Mouse (Mus musculus): ENCODE data around the gene Hoxa6. TPM values are rescaled to one million over a fixed set of nuclear protein-coding genes. Genes with fewer than 3 reads are reported as not detected.

Hoxa6 gene
- polyA plus RNA-seq, 1 experiment from 2014 or later, result 0.33 TPM

- Histone ChIP-seq H3K4me1 (replicated peaks; ENCODE audit: control insufficient read depth, insufficient read depth) (no peaks in the 10 kb centered on the region), H3K4me3 (ENCODE audit: low read depth, low read length) (peak overlapping the region; percentile 42), H3K9ac (ENCODE audit: low read length) (peak overlapping the region; percentile 53), H3K36me3 (ENCODE audit: control insufficient read depth, insufficient read depth, low read length) (no peaks in the 10 kb centered on the region), H3K9me3 (ENCODE audit: control insufficient read depth, low read length) (no peaks in the 10 kb centered on the region), H3K4me2 (replicated peaks; ENCODE audit: low read depth) (peak overlapping the region; percentile 76), H3K27me3 (ENCODE audit: control insufficient read depth, insufficient read depth, low read length) (peaks cover 12% of the 10 kb centered on the region; the same call in 1 of the 2 replicates), H3K27ac (replicated peaks) (peak overlapping the region; percentile 40)
- ATAC-seq (ENCODE audit: low FRiP score, low TSS enrichment) (no peak), DNase-seq (ENCODE audit: low spot score) (no peak)
- 35% methylated on average over 12 of the region's 12 CpGs for WGBS
- TF ChIP-seq CTCF (IDR thresholded peaks at IDR 0.05; ENCODE audit: low read depth) (no peak), EP300 (optimal IDR thresholded peaks at IDR 0.05) (no peak)
Observed at GRCm38 (mm10) chr6:52209685-52210046, 1.1 kb upstream of the Hoxa6 start.

GRCm38 (mm10) chr6:52208868-52209684, 554 bp upstream of the Hoxa6 start:
- TF ChIP-seq CTCF (IDR thresholded peaks at IDR 0.05; ENCODE audit: low read depth) (no peak), EP300 (optimal IDR thresholded peaks at IDR 0.05) (no peak)
- Histone ChIP-seq H3K27me3 (ENCODE audit: control insufficient read depth, insufficient read depth, low read length) (peaks cover 8% of the 10 kb centered on the region; the same call in 1 of the 2 replicates), H3K4me1 (replicated peaks; ENCODE audit: control insufficient read depth, insufficient read depth) (no peaks in the 10 kb centered on the region), H3K27ac (replicated peaks) (peak overlapping the region; percentile 78), H3K4me2 (replicated peaks; ENCODE audit: low read depth) (peak overlapping the region; percentile 76), H3K4me3 (ENCODE audit: low read depth, low read length) (peak overlapping the region; percentile 42), H3K9me3 (ENCODE audit: control insufficient read depth, low read length) (no peaks in the 10 kb centered on the region), H3K36me3 (ENCODE audit: control insufficient read depth, insufficient read depth, low read length) (no peaks in the 10 kb centered on the region), H3K9ac (ENCODE audit: low read length) (peak overlapping the region; percentile 53)
- ATAC-seq (ENCODE audit: low FRiP score, low TSS enrichment), result no peak
- 17% methylated on average over 18 of the region's 18 CpGs for WGBS
- DNase-seq (ENCODE audit: low spot score), result no peak

GRCm38 (mm10) chr6:52207684-52207976, 892 bp downstream of the Hoxa6 start:
- TF ChIP-seq CTCF (IDR thresholded peaks at IDR 0.05; ENCODE audit: low read depth), result no peak
- TF ChIP-seq EP300 (optimal IDR thresholded peaks at IDR 0.05), result no peak

GRCm38 (mm10) chr6:52206882-52207683, 1.4 kb downstream of the Hoxa6 start:
- no peaks in the 10 kb centered on the region for H3K9me3 ChIP-seq (ENCODE audit: control insufficient read depth, low read length)
- peaks cover 5% of the 10 kb centered on the region; the same call in 1 of the 2 replicates for H3K27me3 ChIP-seq (ENCODE audit: control insufficient read depth, insufficient read depth, low read length)
- no peak for TF ChIP-seq CTCF (IDR thresholded peaks at IDR 0.05; ENCODE audit: low read depth)
- TF ChIP-seq EP300 (optimal IDR thresholded peaks at IDR 0.05), result no peak
- peak overlapping the region; percentile 49 for H3K27ac ChIP-seq (replicated peaks)
- peak overlapping the region; percentile 1; the same call in 1 of the 2 replicates for H3K4me3 ChIP-seq (ENCODE audit: low read depth, low read length)
- no peak for ATAC-seq (ENCODE audit: low FRiP score, low TSS enrichment)
- H3K9ac ChIP-seq (ENCODE audit: low read length), result no peak overlapping the region
- peak overlapping the region; percentile 76 for H3K4me2 ChIP-seq (replicated peaks; ENCODE audit: low read depth)
- DNase-seq (ENCODE audit: low spot score), result no peak
- 24% methylated on average over 4 of the region's 4 CpGs for WGBS
- no peaks in the 10 kb centered on the region for H3K4me1 ChIP-seq (replicated peaks; ENCODE audit: control insufficient read depth, insufficient read depth)
- H3K36me3 ChIP-seq (ENCODE audit: control insufficient read depth, insufficient read depth, low read length), result no peaks in the 10 kb centered on the region

More at GRCm38 (mm10) chr6:52207684-52207976, 892 bp downstream of the Hoxa6 start:
- Histone ChIP-seq H3K27ac (replicated peaks) (peak overlapping the region; percentile 49), H3K9ac (ENCODE audit: low read length) (no peak overlapping the region), H3K27me3 (ENCODE audit: control insufficient read depth, insufficient read depth, low read length) (peaks cover 7% of the 10 kb centered on the region; the same call in 1 of the 2 replicates), H3K4me3 (ENCODE audit: low read depth, low read length) (peak overlapping the region; percentile 1; the same call in 1 of the 2 replicates), H3K36me3 (ENCODE audit: control insufficient read depth, insufficient read depth, low read length) (no peaks in the 10 kb centered on the region), H3K4me1 (replicated peaks; ENCODE audit: control insufficient read depth, insufficient read depth) (no peaks in the 10 kb centered on the region), H3K4me2 (replicated peaks; ENCODE audit: low read depth) (peak overlapping the region; percentile 76), H3K9me3 (ENCODE audit: control insufficient read depth, low read length) (no peaks in the 10 kb centered on the region)
- no peak for DNase-seq (ENCODE audit: low spot score)
- ATAC-seq (ENCODE audit: low FRiP score, low TSS enrichment), result no peak

GRCm38 (mm10) chr6:52205638-52206621, 2.6 kb downstream of the Hoxa6 start:
- Histone ChIP-seq H3K9me3 (ENCODE audit: control insufficient read depth, low read length) (no peaks in the 10 kb centered on the region), H3K4me3 (ENCODE audit: low read depth, low read length) (peak overlapping the region; percentile 29), H3K27me3 (ENCODE audit: control insufficient read depth, insufficient read depth, low read length) (peaks cover 5% of the 10 kb centered on the region; the same call in 1 of the 2 replicates), H3K4me1 (replicated peaks; ENCODE audit: control insufficient read depth, insufficient read depth) (no peaks in the 10 kb centered on the region), H3K4me2 (replicated peaks; ENCODE audit: low read depth) (peak overlapping the region; percentile 76), H3K27ac (replicated peaks) (peak overlapping the region; percentile 66), H3K36me3 (ENCODE audit: control insufficient read depth, insufficient read depth, low read length) (no peaks in the 10 kb centered on the region), H3K9ac (ENCODE audit: low read length) (peak overlapping the region; percentile 61)
- TF ChIP-seq EP300 (optimal IDR thresholded peaks at IDR 0.05) (no peak), CTCF (IDR thresholded peaks at IDR 0.05; ENCODE audit: low read depth) (no peak)
- ATAC-seq (ENCODE audit: low FRiP score, low TSS enrichment) (no peak), DNase-seq (ENCODE audit: low spot score) (peak; percentile 19)
- 12% methylated on average over 55 of the region's 55 CpGs for WGBS
